Mouse (Mus musculus) 3134 (cell line): ENCODE results near the gene Gm8050.
"Not testable (repeated sequence)": the region's sequence is repeated elsewhere in the genome, so short reads cannot be mapped to it uniquely, and the experiment has no call there.

Source experiments
- DNase-seq: peaks from one replicate; pipeline ENCODE4 v3.0.0-alpha.2; 2011; ENCODE audit warnings: low spot score; ENCODE audit not compliant: insufficient read length; ENCODE audit errors: extremely low read depth

Gene Gm8050

GRCm38 (mm10) chr14:6720151-6720550 is at the start of gene Gm8050:
Gene Gm8050, minus strand, starts transcription at chr14:6720251.
- DNase-seq: not testable (repeated sequence)

- DNase-seq: not testable (repeated sequence)
Measured at GRCm38 (mm10) chr14:6757231-6757536, 37.1 kb upstream of the Gm8050 start.

- peak; percentile 36 for DNase-seq
Measured at GRCm38 (mm10) chr14:6756384-6757230, 36.6 kb upstream of the Gm8050 start.

- not testable (repeated sequence) for DNase-seq
Measured at GRCm38 (mm10) chr14:6742232-6742631, 22.2 kb upstream of the Gm8050 start, which contains the start of gene Gm3636. Gene Gm3636, minus strand, starts transcription at chr14:6742332.

- not testable (repeated sequence) for DNase-seq
Measured at GRCm38 (mm10) chr14:6684070-6684469, 36.0 kb downstream of the Gm8050 start, which contains the start of gene Gm10251. Gene Gm10251, minus strand, starts transcription at chr14:6684170.
